Mouse (Mus musculus): ENCODE data around the gene Gm26602. TPM values are rescaled to one million over a fixed set of nuclear protein-coding genes. Genes with fewer than 3 reads are reported as not detected.
"Not testable (repeated sequence)": the region's sequence is repeated elsewhere in the genome, so short reads cannot be mapped to it uniquely, and the experiment has no call there.

The Gm26602 gene
- polyA plus RNA-seq, 1 experiment from 2014 or later, result 4.3 TPM

GRCm38 (mm10) chr10:79956643-79957154 is 46.0 kb downstream of the Gm26602 start:
- Histone ChIP-seq H3K9ac (replicated peaks; ENCODE audit: low read length) (no peak overlapping the region), H3K27ac (replicated peaks; ENCODE audit: low read depth, low read length) (no peak overlapping the region), H3K27me3 (ENCODE audit: control insufficient read depth, insufficient read depth, low read length) (no peaks in the 10 kb centered on the region), H3K9me3 (replicated peaks; ENCODE audit: control insufficient read depth, low read length) (no peaks in the 10 kb centered on the region), H3K4me3 (ENCODE audit: low read depth, low read length) (no peak overlapping the region), H3K36me3 (replicated peaks; ENCODE audit: control insufficient read depth, insufficient read depth, low read depth, low read length) (no peaks in the 10 kb centered on the region; the same call in 1 of the 2 replicates), H3K4me1 (ENCODE audit: control insufficient read depth, insufficient read depth, low read length) (no peaks in the 10 kb centered on the region), H3K4me2 (ENCODE audit: low read depth, low read length) (no peak overlapping the region)
- WGBS, result 20% methylated on average over 4 of the region's 4 CpGs
- DNase-seq (ENCODE audit: low spot score) (no peak), ATAC-seq (replicated peaks; ENCODE audit: insufficient number of reproducible peaks, low FRiP score, low TSS enrichment, low read depth) (no peak)

DNA sequence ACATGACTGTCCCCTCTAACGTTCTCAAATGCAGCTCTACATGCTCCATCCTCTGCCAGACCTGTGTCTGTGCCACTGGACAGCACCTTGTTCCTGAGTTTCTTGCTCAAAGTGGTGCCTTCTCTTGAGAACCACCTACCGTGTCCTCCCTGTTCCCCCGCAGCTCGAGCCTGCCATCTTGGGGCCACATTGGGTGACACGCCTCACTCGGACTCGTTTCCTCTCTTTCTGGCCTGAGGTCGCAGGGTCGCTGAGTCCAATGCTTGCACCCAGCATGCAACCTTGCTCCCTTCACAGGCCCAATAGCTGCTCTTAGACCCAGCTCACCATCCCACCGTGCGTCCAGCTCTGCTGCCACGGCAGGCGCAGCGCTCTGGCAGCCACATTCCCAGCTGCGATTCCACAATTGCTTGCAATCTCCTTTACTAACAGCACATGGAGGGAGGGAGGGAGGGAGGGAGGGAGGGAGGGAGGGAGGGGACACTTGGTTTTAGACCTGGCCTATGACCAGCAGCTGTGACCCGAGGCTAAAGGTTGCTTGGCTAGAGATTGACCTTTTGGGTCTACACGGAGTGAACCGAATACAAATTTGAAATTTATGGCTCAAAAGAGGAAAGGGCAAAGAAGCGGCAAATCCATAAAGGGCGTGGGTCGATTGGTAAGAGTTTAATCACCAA is 47.6 kb downstream of the Gm26602 start:
- WGBS, result 11% methylated on average over 21 of the region's 21 CpGs
- DNase-seq (ENCODE audit: low spot score), result peak; percentile 78
- no peaks in the 10 kb centered on the region for H3K9me3 ChIP-seq (replicated peaks; ENCODE audit: control insufficient read depth, low read length)
- H3K27me3 ChIP-seq (ENCODE audit: control insufficient read depth, insufficient read depth, low read length), result no peaks in the 10 kb centered on the region
- no peak overlapping the region for H3K9ac ChIP-seq (replicated peaks; ENCODE audit: low read length)
- no peak for ATAC-seq (replicated peaks; ENCODE audit: insufficient number of reproducible peaks, low FRiP score, low TSS enrichment, low read depth)
- H3K36me3 ChIP-seq (replicated peaks; ENCODE audit: control insufficient read depth, insufficient read depth, low read depth, low read length), result peaks cover 5% of the 10 kb centered on the region; the same call in 1 of the 2 replicates
- no peak overlapping the region for H3K4me3 ChIP-seq (ENCODE audit: low read depth, low read length)
- H3K27ac ChIP-seq (replicated peaks; ENCODE audit: low read depth, low read length), result no peak overlapping the region
- H3K4me2 ChIP-seq (ENCODE audit: low read depth, low read length), result no peak overlapping the region; the same call in 1 of the 2 replicates
- no peaks in the 10 kb centered on the region for H3K4me1 ChIP-seq (ENCODE audit: control insufficient read depth, insufficient read depth, low read length)

DNA sequence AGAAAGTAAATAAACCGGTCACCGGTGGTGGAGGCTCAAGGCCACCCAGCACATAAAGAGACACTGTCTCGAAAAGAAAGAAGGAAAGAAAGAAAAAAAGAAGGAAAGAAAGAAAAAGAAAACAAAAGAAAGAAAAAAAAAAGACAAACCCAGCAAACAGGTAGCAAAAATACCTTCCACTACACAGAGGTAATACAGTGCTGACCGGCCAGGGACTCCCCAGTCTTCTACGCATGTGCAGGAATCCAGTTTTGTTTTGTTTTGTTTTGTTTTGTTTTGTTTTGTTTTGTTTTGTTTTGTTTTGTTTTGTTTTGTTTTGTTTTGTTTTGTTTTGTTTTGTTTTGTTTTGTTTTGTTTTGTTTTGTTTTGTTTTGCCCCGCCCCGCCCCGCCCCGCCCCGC is 48.8 kb downstream of the Gm26602 start:
- not testable (repeated sequence) for H3K4me3 ChIP-seq (ENCODE audit: low read depth, low read length); H3K4me1 ChIP-seq (ENCODE audit: control insufficient read depth, insufficient read depth, low read length); ATAC-seq (replicated peaks; ENCODE audit: insufficient number of reproducible peaks, low FRiP score, low TSS enrichment, low read depth); H3K36me3 ChIP-seq (replicated peaks; ENCODE audit: control insufficient read depth, insufficient read depth, low read depth, low read length); H3K27me3 ChIP-seq (ENCODE audit: control insufficient read depth, insufficient read depth, low read length); H3K9me3 ChIP-seq (replicated peaks; ENCODE audit: control insufficient read depth, low read length); H3K27ac ChIP-seq (replicated peaks; ENCODE audit: low read depth, low read length); H3K4me2 ChIP-seq (ENCODE audit: low read depth, low read length); H3K9ac ChIP-seq (replicated peaks; ENCODE audit: low read length)
- WGBS, result 35% methylated on average over 10 of the region's 10 CpGs
- peak; percentile 19 for DNase-seq (ENCODE audit: low spot score)

- Histone ChIP-seq H3K4me3 (ENCODE audit: low read depth, low read length) (peak within 1 kb of the TSS; percentile 99), H3K9me3 (replicated peaks; ENCODE audit: control insufficient read depth, low read length) (no peaks in the 10 kb centered on the region), H3K9ac (replicated peaks; ENCODE audit: low read length) (peak within 1 kb of the TSS; percentile 86), H3K27ac (replicated peaks; ENCODE audit: low read depth, low read length) (0 out of 2 replicates have a peak within 1 kb of the TSS, but pooled peaks have one; percentile 41), H3K36me3 (replicated peaks; ENCODE audit: control insufficient read depth, insufficient read depth, low read depth, low read length) (peaks cover 5% of the 10 kb centered on the region), H3K4me2 (ENCODE audit: low read depth, low read length) (peak within 1 kb of the TSS; percentile 80), H3K4me1 (ENCODE audit: control insufficient read depth, insufficient read depth, low read length) (no peaks in the 10 kb centered on the region), H3K27me3 (ENCODE audit: control insufficient read depth, insufficient read depth, low read length) (no peaks in the 10 kb centered on the region)
- WGBS, result under 1% methylated on average over 61 of the region's 61 CpGs
- ATAC-seq (replicated peaks; ENCODE audit: insufficient number of reproducible peaks, low FRiP score, low TSS enrichment, low read depth) (peak; percentile 94), DNase-seq (ENCODE audit: low spot score) (peak; percentile 100)
Measured at GRCm38 (mm10) chr10:79959847-79960601, 49.4 kb downstream of the Gm26602 start, which contains the start of gene Wdr18. Gene Wdr18, plus strand, starts transcription at chr10:79960152.

Small RNA genes lying within 50 kb of the gene (microRNA-seq; reads per million reads assigned to microRNA genes)
- not detected for gene Mir6910 (ENCODE audit: borderline number of aligned reads)

Other genes with a start within 250 kb of the Gm26602 start
- gene Madcam1, start 246.3 kb upstream of the Gm26602 start, polyA plus RNA-seq (2014; fragmentation: Nextera tagmentation; extraction: Ambion mirVana), result 3.9 and 5.5 TPM in 2 replicates
- gene Tpgs1, start 241.5 kb upstream of the Gm26602 start, polyA plus RNA-seq (2014; fragmentation: Nextera tagmentation; extraction: Ambion mirVana), result 65.6 and 67.3 TPM in 2 replicates
- 150 and 157 TPM in 2 replicates for gene Cdc34, start 228.7 kb upstream of the Gm26602 start, polyA plus RNA-seq (2014; fragmentation: Nextera tagmentation; extraction: Ambion mirVana)
- gene Gzmm, start 221.8 kb upstream of the Gm26602 start, polyA plus RNA-seq (2014; fragmentation: Nextera tagmentation; extraction: Ambion mirVana), result 0.77 TPM in 1 of 2 replicates, not detected in the other
- 630 and 667 TPM in 2 replicates for gene Bsg, start 206.4 kb upstream of the Gm26602 start, polyA plus RNA-seq (2014; fragmentation: Nextera tagmentation; extraction: Ambion mirVana)
- gene Hcn2, start 194.2 kb upstream of the Gm26602 start, polyA plus RNA-seq (2014; fragmentation: Nextera tagmentation; extraction: Ambion mirVana), result 0.14 and 0.21 TPM in 2 replicates
- gene Polrmt, start 164.3 kb upstream of the Gm26602 start, polyA plus RNA-seq (2014; fragmentation: Nextera tagmentation; extraction: Ambion mirVana), result 30.5 and 35.6 TPM in 2 replicates
- 0.25 and 0.38 TPM in 2 replicates for gene Fgf22, start 155.8 kb upstream of the Gm26602 start, polyA plus RNA-seq (2014; fragmentation: Nextera tagmentation; extraction: Ambion mirVana)
- gene Rnf126, start 143.9 kb upstream of the Gm26602 start, polyA plus RNA-seq (2014; fragmentation: Nextera tagmentation; extraction: Ambion mirVana), result 65.1 and 72.7 TPM in 2 replicates
- gene Fstl3, start 133.6 kb upstream of the Gm26602 start, polyA plus RNA-seq (2014; fragmentation: Nextera tagmentation; extraction: Ambion mirVana), result 2.4 and 2.7 TPM in 2 replicates
- not detected in 2 replicates for gene Prss57, start 119.9 kb upstream of the Gm26602 start, polyA plus RNA-seq (2014; fragmentation: Nextera tagmentation; extraction: Ambion mirVana)
- 85.7 and 102 TPM in 2 replicates for gene Palm, start 117.3 kb upstream of the Gm26602 start, polyA plus RNA-seq (2014; fragmentation: Nextera tagmentation; extraction: Ambion mirVana)
- 0.39 and 0.82 TPM in 2 replicates for gene Misp, start 89.9 kb upstream of the Gm26602 start, polyA plus RNA-seq (2014; fragmentation: Nextera tagmentation; extraction: Ambion mirVana)
- 237 and 257 TPM in 2 replicates for gene Ptbp1, start 56.4 kb upstream of the Gm26602 start, polyA plus RNA-seq (2014; fragmentation: Nextera tagmentation; extraction: Ambion mirVana)
- gene Prtn3, start 36.4 kb upstream of the Gm26602 start, polyA plus RNA-seq (2014; fragmentation: Nextera tagmentation; extraction: Ambion mirVana), result 10.9 and 11.2 TPM in 2 replicates
- 78.3 and 85.8 TPM in 2 replicates for gene Plppr3, start 36.2 kb upstream of the Gm26602 start, polyA plus RNA-seq (2014; fragmentation: Nextera tagmentation; extraction: Ambion mirVana)
- gene Elane, start 24.6 kb upstream of the Gm26602 start, polyA plus RNA-seq (2014; fragmentation: Nextera tagmentation; extraction: Ambion mirVana), result 0.50 and 0.88 TPM in 2 replicates
- gene Cfd, start 20.0 kb upstream of the Gm26602 start, polyA plus RNA-seq (2014; fragmentation: Nextera tagmentation; extraction: Ambion mirVana), result not detected in 2 replicates
- gene Med16, start 1.9 kb upstream of the Gm26602 start, polyA plus RNA-seq (2014; fragmentation: Nextera tagmentation; extraction: Ambion mirVana), result 36.5 and 36.9 TPM in 2 replicates
- 0.48 and 0.75 TPM in 2 replicates for gene Kiss1r, start 6.1 kb downstream of the Gm26602 start, polyA plus RNA-seq (2014; fragmentation: Nextera tagmentation; extraction: Ambion mirVana)
- 116 and 122 TPM in 2 replicates for gene R3hdm4, start 10.4 kb downstream of the Gm26602 start, polyA plus RNA-seq (2014; fragmentation: Nextera tagmentation; extraction: Ambion mirVana)
- gene Arid3a, start 16.2 kb downstream of the Gm26602 start, polyA plus RNA-seq (2014; fragmentation: Nextera tagmentation; extraction: Ambion mirVana), result 5.0 and 5.2 TPM in 2 replicates
- 118 and 123 TPM in 2 replicates for gene Wdr18, start 49.3 kb downstream of the Gm26602 start, polyA plus RNA-seq (2014; fragmentation: Nextera tagmentation; extraction: Ambion mirVana)
- gene Grin3b, start 59.9 kb downstream of the Gm26602 start, polyA plus RNA-seq (2014; fragmentation: Nextera tagmentation; extraction: Ambion mirVana), result 0.21 and 0.22 TPM in 2 replicates
- gene Tmem259, start 73.5 kb downstream of the Gm26602 start, polyA plus RNA-seq (2014; fragmentation: Nextera tagmentation; extraction: Ambion mirVana), result 13.4 and 13.7 TPM in 2 replicates
- 255 and 271 TPM in 2 replicates for gene Cnn2, start 77.7 kb downstream of the Gm26602 start, polyA plus RNA-seq (2014; fragmentation: Nextera tagmentation; extraction: Ambion mirVana)
- 0.98 and 1.3 TPM in 2 replicates for gene Abca7, start 85.6 kb downstream of the Gm26602 start, polyA plus RNA-seq (2014; fragmentation: Nextera tagmentation; extraction: Ambion mirVana)
- gene Arhgap45, start 105.8 kb downstream of the Gm26602 start, polyA plus RNA-seq (2014; fragmentation: Nextera tagmentation; extraction: Ambion mirVana), result 5.2 and 6.7 TPM in 2 replicates
- gene Polr2e, start 128.9 kb downstream of the Gm26602 start, polyA plus RNA-seq (2014; fragmentation: Nextera tagmentation; extraction: Ambion mirVana), result 266 and 287 TPM in 2 replicates
- 515 and 565 TPM in 2 replicates for gene Gpx4, start 136.3 kb downstream of the Gm26602 start, polyA plus RNA-seq (2014; fragmentation: Nextera tagmentation; extraction: Ambion mirVana)
- gene Sbno2, start 194.7 kb downstream of the Gm26602 start, polyA plus RNA-seq (2014; fragmentation: Nextera tagmentation; extraction: Ambion mirVana), result 5.6 and 6.6 TPM in 2 replicates
- gene Stk11, start 204.9 kb downstream of the Gm26602 start, polyA plus RNA-seq (2014; fragmentation: Nextera tagmentation; extraction: Ambion mirVana), result 16.6 and 18.5 TPM in 2 replicates
- gene Atp5d, start 227.8 kb downstream of the Gm26602 start, polyA plus RNA-seq (2014; fragmentation: Nextera tagmentation; extraction: Ambion mirVana), result 360 and 371 TPM in 2 replicates
- gene Cbarp, start 230.0 kb downstream of the Gm26602 start, polyA plus RNA-seq (2014; fragmentation: Nextera tagmentation; extraction: Ambion mirVana), result 6.8 and 9.0 TPM in 2 replicates
- 60.3 and 62.1 TPM in 2 replicates for gene Midn, start 237.4 kb downstream of the Gm26602 start, polyA plus RNA-seq (2014; fragmentation: Nextera tagmentation; extraction: Ambion mirVana)

Data from embryonic facial prominence, embryonic 11.5 days (tissue).